Mouse (Mus musculus) ES-E14 (cell line): ENCODE results near the gene Usp7.

Source experiments
- MAFK ChIP-seq: IDR thresholded peaks from 2 replicates; pipeline ENCODE4 v1.6.1; 2014; ENCODE audit warnings: mild to moderate bottlenecking, low read depth, low read length, inconsistent platforms; ENCODE audit not compliant: insufficient read depth
- ZC3H11A ChIP-seq: IDR thresholded peaks from 2 replicates; pipeline ENCODE4 v1.6.1; 2012; ENCODE audit warnings: low read depth, mild to moderate bottlenecking, inconsistent platforms, low read length, borderline replicate concordance

GRCm38 (mm10) chr16:8700586-8700985 is 91.5 kb downstream of the Usp7 start:
- TF ChIP-seq ZC3H11A: no peak
- no peak for TF ChIP-seq MAFK
